Mouse (Mus musculus) erythroid progenitor cell, adult 5-6 weeks (primary cell): ENCODE data around the gene E2f7. TPM values are rescaled to one million over a fixed set of nuclear protein-coding genes. Genes with fewer than 3 reads are reported as not detected.

Experiments
- ATAC-seq: replicated peaks from 2 replicates; pipeline ENCODE4 v1.8.0; 2016; ENCODE audit warnings: moderate number of reproducible peaks, mild to moderate bottlenecking, moderate TSS enrichment, inconsistent platforms; ENCODE audit not compliant: poor library complexity, low FRiP score, severe bottlenecking
- total RNA-seq, 2 experiments: library from RNA; stranded (forward) in 1 of 2; stranded (reverse) in 1 of 2; fragments of 150-400 nt in 1 of 2; fragments of 186-747, 209-891 nt in 1 of 2; gene quantifications; 2 replicates each; pipeline versions ENCODE4 v1.2.3 to v1.2.4; 2015 to 2017; ENCODE audit warnings: low replicate concordance in 2 of 2

Gene E2f7
- total RNA-seq, 2 experiments from 2014 or later = 42.1 to 73.8 TPM

DNA sequence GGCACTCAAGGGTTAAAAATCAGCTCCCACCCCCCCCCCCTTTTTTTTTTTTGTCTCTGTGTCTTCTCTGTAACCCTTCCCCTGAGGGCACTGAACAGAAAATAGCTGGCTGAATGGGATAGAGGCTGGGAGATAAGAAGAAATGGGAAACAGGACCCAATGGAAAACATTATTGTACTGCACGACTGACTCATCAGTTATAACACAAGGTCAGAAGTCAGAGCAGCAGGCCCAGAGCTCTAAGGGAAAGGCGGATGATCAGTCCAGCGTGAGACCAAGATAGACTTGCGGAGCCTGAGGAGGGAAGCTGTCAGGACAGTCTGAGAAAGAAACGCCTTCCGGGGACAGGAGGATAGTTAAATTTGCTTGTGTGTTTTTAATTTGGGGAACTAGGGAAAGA, 87.1 kb downstream of the E2f7 start:
- ATAC-seq = no peak

DNA sequence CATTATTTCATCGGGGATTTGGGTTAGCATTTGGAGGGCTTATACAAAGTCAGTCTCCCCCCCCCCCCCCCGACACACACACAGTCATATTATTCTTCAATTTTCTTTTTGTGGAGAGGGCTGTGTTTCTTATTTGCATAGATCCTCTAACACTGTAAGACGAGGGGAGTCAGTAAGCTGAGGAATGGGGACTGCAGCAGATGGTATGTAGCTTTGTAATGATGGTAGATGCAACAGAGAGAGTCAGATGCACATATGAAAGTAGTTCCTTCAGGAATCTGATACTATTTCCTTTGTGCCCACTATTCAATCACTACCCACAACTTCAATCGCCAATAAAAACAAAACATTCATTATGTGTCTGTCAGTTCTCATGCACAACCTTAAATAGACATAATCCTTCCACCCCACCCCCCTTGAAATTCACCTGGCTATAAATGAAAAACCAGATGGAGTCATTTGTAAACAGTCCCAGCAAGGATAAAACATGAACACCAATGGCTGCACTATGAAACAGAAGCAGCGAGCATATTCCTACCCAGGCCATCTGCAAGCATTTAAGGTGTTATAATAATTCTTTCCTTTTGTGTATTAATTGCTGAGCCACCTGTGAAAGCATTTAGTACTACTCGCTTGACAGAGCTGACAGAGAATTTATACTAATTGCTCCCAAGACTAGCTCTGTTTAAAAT, 90.0 kb downstream of the E2f7 start:
- ATAC-seq = no peak

Other genes starting within 250 kb of the E2f7 start
- gene Csrp2, start 174.3 kb downstream of the E2f7 start, total RNA-seq (2015; ENCODE audit: low replicate concordance) = 18.7 TPM in 1 of 2 replicates, not detected in the other
- gene Csrp2, start 174.3 kb downstream of the E2f7 start, total RNA-seq (2017; ENCODE audit: low replicate concordance) = 2.1 and 11.6 TPM in 2 replicates